Mouse (Mus musculus) c-Kit-negative CD71-positive TER-119-positive erythroid progenitor cells, embryonic 14.5 days (primary cell): Measurements from ENCODE around the gene Actg2.

ENCODE experiments used
- DNase-seq: peaks from one replicate; pipeline ENCODE4 v3.0.0-alpha.2; 2013; ENCODE audit warnings: low read depth, low spot score

Gene Actg2

DNA sequence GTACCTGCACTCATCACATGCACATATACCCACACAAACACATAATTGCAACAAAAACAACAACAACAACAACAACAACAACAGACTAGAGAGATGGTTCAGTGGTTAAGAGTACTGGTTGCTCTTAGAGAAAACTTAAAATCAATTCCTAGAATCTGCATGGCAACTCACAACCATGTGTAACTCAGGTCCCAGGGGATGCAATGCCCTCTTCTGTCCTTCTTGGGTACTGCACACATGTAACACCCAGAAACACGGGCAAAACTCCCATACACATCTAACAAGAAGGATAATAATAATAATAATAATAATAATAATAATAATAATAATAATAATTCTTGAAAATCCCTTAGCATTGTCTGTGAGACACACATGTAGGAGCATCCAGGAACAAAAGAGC lies 23.6 kb downstream of the Actg2 start:
- peak; percentile 47 for DNase-seq

DNA sequence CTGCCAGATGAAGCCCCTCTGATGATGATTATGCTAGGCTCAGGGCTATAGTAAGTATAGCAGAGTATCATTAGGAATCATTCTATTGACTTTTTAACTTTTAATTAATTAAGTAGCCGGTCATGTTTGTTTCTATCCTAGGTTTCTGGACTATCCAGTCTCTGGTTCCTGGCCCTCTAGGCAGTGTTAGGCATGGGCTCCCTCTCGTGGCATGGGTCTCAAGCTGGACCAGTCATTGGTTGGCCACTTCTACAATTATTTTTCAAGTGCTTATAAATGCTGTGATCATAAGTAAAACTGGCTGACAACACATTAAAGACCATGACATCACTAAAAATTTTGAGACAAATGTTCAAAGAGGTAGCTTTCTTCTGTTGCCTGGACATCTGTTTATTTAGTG lies 25.9 kb downstream of the Actg2 start:
- DNase-seq: no peak

DNA sequence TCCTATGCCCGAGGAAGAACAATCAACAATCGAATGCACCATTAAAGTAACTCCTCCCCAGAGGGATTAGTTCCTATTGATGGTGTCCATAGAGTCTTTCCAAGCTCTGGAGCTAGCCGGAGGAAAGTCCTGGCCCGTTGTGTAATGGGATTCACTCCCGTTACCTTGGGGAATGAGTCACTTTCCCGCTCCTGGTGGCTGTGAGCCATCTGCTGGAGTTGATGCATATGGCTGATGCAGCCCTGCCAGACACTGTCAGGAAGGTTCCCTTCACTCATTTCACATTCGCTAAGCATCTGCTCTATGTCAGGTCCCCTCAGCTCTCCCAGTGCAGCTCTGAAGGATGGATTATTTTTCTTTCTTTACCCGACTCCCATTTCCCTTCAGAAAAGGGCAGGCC lies 26.6 kb downstream of the Actg2 start:
- DNase-seq: no peak

DNA sequence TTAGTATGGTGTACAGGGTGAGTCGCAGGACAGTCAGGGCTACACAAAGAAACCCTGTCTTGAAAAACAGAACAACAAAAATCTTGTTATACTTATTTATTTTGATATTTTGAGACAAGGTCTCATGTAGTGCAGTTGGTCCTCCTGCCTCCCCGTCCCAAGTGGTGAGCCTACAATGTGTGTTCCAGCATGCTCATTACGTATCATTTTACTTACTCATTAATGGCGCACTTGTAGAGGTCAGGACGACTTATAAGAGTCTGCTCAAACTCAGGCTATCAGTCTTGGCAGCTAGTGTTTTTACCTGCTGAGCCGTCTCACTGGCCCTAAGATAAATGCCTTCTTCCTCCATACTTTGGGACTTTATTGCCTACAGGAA lies 28.9 kb downstream of the Actg2 start:
- DNase-seq: no peak

DNA sequence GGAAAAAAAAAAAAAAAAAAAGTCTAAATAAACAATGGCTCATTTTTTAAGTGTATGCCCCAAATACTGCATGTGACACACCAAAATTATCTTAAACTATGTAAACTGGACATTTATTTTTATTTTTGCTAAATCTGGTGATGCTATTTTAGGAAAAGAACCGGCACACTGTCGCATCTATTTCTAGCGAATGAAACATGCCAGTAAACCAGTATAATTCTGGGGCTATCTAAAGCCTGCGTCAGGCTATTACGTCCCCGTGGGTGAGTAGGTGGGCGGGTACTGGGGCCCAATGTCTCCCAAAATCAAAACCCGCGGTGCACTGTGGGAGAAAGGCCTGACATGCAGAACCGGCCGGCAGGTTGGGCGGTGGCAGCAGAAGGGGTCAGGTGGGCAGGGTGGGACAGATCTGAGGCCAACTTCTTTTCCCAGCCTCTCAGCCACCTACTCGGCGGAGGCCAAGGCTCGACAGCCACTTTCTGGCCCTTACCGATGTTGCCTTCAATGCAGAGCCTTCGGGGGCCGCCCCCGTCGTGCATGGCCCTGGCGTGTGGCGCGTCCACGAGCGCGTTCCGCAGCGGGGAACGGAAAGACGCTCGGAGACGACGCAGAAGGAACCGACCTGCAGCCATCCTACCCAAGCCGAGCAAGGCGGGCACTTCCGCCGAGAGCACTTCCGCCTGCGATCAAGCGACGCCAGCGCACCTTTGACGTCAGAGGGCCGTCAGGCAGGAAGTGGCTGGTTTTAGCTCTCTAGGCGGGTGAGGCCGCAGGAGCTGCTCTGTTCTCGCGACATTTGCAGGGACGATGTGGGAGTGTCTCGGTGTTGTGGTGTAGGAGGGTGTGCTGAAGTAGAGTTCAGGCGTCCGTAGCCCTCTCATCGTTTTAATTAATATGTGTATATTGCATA lies 29.6 kb downstream of the Actg2 start, which contains the start of gene Dguok:
TSS of gene Dguok (minus strand) at position 712 of the 910 bp plus-strand sequence.
- peak; percentile 95 for DNase-seq

DNA sequence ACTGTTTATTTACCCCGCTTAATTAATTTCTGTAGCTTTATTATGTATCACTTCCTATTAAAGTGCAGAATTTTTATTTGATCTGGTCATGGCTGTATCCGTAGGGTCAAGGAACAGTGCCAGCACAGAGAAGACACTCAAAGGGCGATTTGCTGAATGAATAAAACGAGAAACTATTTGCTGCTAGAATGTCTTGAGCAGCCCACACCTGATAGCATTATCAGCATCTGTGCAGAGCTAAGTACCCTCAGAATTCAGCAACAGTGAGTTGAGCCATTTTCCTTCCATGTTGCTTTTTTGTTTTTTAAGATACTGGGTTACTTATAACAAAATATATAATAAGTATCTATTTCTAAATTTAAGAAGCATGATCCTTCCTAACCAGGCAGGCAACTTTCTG lies 30.5 kb downstream of the Actg2 start:
- no peak for DNase-seq

DNA sequence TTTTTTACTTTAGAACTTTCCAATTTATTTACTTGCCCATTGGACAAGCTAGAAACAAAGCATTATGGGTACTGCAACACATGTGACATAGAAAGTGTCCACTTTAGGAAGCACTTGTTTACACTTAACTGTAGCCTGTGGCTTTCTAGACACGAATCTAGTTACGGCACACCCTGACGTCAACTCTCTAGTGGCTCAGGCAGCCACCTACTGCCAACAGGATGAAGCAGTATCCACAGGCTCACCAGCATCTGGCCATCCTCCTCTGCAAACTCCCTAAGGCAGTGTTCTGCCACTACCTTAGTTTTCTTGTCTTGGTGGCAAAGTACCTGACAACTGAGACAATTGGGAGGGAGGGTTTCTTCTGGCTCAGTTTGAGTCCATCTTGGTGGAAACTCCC lies 32.7 kb downstream of the Actg2 start:
- DNase-seq: no peak

DNA sequence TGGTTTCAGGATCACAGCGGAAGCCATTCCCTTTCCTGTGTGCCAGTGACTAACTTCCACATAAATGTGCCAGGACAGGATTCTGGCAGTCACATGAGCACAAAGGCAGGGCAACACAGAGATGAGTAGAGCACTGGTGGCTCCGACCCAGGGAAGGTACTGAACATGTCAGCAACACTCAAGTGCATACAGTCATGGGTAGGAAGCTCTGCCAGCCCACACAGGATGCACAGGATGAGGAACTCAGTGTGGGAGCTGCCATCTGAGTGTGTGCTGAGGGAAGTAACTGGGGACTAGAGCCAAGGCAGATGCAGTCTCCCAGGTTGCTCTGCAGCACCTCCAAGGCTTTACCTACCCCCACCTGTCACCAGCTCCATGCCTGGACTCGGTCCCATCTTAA lies 33.4 kb downstream of the Actg2 start:
- DNase-seq: no peak

DNA sequence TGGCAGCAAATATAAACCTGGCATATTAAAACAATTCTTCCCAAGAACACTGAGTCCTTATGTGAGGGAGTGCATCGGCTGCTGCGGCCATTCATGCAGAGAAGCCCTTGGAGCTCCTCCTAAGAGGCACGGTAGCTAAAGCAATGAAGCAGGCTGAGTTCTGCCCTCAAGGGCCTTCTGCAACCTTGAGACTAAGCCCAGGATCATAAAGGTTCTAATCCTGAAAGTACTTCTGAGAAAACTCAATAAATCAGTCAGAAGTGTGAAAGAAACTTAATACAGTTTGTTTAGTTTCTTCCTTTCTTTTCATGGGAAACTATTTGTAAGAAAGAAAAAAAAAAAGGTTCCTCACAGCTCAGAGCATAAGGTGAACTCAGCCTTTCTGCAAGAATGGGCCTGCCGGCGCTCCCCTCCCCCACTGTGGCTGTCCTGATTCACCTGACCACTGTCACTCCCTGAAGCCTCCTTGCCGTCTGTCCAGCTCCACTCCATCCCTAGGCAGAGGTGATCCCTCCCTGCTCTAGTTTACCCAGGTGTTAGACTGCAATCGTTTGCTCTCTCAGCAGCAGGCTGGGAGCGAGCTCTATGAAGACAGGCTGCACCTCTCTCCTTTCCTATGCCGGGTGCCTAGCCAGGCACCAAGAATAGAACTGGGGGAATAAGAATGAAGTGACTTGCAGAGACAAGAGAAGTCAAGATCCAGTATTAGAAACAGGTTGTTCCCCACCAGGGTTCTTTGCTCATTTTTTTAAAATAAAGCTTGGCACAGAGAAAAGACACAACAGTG lies 34.3 kb downstream of the Actg2 start:
- no peak for DNase-seq

DNA sequence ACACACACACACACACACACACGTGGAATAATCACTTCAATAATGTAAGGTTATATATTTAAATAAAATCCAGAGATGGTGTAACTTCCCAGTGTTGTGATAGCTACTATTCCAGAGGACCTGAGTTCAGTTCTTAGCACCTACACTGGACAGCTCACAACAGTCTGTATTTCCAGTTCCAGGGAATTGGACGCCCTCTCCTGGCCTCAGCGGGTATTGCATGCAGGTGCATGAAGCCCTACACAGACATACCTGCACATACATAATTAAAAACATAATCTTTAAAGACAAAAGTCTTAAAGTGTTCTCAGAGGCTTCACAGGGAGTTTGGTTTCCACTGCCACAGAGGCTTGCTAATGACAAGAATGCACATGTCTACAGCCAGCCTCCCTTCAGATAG lies 35.6 kb downstream of the Actg2 start:
- DNase-seq: no peak

DNA sequence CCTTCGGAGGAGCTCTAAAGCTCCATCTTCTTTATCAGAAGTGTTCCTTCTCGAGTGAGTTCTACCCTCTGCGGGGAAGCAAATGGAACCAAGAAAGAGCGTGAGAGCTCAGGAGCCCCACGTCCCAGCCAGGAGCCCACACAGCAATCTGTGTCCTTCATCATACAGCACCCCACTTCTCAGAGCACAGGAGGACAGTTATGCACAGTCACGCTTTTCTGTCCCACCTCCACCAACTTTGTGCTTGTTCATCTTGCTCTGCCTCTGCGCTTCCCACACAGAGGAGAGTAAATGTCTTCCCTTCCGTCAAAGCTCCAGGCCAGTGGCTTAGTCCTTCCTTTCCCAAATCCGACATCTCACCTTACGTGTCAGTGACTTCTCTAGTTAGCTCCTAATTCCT lies 37.0 kb downstream of the Actg2 start:
- DNase-seq: no peak

DNA sequence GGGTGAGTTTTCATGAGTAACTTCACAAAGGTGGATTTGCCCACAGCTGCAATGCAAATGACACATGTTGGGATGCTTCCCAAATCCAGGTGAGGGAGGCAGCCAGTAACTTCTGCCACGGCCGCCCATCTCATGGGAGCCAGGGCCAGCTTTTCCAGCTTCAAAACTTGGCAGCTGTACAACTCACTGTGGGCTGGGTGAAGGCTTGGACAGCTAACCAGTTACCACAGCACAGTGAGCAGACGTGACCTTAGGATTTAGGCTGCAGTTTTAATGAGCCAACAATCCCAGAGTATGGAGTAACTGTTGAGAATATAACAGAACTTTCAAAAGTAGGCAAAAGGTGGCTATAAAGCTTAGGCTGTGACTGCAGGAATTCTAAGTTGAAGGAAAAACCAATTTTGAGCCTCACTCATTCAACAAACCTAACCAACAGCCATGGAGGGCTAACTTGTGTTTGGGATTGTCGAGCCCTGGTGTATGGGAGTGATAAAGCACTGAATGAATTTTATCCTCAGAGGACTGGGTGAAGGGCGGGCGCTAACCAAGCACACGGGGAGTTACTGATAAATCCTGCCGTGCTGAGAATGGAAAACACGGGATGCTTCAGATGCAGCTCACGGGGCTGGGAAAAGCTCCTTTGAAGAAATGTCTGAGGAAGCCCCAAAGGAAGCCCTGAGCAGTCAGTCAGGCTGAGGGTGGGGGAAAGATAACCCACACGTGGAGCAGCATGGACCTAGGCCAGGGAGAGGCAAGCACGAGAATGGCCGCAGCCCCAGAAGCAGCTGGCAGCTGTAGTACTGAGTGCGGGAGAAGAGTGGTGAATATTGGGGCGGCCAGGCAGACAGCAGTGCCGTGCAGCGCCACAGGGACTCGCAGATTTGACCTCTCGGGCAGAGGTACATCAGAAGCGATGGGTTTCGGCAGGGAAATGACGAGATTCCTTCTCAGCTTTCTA lies 39.0 kb downstream of the Actg2 start:
- no peak for DNase-seq

DNA sequence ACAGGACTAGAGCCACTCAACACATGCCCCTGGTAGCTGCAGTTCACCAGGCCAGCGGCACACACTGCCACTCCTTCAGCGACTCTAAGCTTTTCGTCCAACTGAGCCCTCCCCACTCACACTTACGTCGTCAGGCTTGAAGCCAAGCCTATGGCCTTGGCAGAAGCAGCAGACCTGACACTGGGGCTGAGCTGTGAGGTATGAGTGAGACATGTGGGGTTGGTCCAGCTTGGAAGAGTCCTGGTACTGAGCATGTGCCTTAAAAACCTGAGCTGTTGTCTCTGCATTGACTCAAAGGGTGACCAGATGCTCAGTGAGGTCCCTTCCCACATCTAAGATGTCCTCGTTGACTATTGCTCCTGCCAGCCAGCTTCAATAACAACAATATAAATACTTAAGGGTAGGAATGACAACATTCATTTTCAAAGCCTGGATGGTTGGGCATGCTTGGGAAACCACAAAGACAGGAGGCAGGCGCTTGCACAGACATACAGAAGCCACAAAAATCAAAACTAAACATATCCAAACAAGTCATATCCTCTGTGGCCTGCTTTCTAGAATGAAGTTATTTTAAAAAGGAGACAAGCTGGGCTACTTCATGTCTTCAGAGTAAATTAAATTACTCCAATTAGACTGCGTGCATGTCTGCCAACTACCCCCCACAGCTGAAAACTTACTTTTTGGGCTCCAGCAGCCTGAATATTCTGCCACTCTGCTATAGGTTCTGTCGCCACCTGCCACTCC lies 39.9 kb downstream of the Actg2 start:
- DNase-seq: no peak

DNA sequence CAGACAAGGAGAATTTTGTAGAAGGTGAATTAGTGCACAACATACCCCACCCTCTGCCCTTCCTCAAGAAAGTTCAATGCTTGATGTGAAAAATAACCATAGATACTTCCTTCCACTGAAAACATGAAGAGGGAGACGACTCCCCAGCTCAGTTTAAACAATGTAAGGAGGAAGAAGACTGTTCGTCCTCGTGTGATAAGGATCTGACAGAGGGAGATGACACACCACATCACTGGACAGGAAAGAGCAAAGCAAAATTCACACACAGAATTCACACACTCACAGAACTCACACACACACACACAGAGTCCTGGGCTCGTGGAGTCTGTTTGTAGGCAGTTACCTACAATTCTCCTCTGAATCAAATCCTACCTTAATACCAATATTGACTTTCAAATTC lies 45.4 kb downstream of the Actg2 start:
- DNase-seq: no peak

DNA sequence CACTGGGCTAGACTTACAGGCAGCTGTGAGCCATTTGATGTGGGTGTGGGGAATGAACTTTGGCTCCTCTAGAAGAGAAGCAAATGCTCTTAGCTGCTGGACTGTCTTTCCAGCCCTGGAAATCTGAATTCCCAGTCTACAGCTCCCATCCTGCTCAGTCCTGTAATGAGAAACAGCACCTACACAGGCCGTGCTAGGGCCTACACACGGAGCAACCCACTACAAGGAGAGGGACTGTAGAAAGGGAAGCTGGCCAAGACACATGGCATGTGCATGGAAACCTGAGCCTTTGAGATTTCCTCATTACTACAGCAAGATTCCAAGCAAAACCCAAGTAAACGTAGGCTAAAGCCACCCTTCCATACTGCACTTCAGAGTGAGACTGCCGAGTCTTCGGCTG lies 47.9 kb downstream of the Actg2 start:
- no peak for DNase-seq

DNA sequence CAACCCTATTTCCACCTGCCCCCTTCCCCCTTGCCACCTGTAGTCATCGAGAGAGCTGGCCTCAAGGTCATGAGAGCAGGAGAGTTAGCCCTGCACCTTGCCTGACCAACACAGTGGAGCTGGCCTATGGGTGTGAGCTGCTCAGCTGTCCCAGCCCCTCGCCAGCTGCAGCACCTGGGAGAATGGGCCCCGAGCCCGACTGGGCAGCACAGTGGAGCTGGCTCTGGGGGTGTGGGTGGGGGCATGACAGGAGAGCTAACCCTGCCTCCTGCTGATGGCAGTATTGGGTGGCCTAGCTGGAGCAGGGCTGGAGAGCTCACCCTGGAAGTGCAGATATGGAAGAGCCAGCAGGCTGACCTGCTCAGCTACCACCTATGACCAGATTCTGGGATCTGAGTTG lies 48.8 kb downstream of the Actg2 start:
- DNase-seq: no peak

DNA sequence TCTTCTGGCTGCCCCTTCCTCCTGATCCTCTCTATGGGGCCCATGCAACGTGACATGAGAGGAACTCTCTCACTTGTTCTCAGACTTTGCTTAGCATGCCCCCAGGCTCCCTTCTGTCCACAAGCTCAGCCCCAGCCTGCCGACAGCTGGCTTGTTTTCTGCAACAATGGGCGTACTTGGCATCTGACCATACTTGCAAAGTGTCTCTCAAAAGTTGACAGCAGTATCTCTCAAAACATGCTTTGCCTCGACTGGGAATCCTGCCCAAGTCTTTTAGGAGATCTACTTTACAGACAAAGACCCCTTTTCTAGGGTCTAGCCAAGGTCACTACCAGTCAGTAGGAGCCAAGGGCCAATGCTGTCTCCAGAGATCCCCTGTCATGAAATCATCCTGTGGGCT lies 50.2 kb downstream of the Actg2 start:
- DNase-seq: no peak

DNA sequence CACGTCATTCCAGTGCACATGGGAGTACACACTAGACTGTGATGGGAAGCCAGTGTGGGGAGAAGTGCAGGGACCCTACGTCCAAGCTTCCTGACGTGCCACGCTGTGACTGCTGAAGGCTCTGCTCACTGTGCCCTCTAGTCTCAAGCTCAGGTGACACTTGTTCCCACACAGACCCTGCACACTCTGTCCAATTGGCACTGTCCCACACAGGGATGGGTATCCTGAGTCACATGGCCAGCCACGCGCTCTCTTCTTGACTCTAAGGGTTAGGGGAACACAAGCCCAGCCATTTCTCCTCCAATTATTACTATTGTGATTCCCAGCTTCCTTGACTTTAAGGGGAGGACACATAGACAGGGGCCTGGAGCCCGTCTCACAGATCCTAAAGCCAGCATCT lies 52.3 kb downstream of the Actg2 start:
- DNase-seq: no peak

DNA sequence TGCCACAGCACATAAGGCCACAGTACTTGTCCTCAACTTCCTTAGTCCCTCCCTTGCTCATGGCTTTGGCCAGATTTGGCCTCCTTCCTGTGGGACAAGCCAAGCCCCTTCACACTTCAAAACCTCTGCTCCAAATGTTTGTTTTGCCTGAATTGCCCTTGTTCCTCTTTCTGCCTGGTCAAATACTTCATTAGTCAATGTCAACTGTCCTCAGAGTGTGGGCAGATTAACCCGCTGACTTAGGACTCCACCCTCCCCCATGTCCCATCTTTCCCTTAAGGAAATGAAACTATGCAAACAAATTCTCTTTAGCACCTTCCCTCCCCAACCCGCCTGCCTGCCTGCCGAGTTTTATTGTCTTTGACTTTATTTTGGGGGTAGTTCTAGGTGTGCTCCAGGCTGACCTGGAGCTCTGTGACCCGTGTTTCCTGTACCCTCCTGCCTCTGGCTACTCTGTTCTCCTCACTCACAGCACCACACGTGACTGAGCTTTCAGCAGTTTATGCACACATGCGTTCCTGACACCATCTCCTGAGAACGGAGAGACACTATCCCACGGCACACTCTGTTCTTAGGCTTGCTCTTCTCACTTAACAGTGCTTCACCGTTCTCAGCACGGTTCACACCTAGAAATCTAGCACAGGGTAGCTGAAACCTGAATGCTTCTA lies 53.5 kb downstream of the Actg2 start:
- no peak for DNase-seq

DNA sequence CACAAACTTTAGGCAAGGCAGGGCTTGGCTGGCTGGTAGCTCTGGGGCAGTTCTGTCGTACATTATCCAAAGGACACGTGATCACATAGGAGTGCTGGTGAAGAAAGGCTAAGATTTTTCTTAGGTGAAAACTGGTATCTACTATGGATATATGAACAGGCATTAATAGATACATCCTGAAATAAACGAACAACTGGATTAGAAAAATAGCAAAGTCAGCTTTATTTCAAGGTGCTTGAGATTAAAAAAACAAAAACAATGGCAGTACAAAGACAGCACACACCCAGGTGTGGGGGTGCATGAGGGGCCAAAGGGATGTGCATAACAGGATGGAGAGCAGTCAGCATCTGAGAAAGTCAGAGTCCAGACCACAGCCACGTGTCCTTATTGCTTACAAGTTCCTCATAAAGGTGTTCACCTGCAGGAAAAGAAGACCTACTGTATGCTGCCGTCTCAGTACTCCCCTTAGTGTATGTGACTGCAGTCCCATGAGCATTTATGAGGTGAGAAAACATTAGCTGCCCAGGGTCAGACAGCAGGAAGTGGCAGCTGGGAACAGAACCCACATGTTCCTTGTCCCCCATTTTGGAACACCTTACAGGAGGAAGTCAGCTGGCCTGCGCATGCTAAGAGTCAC lies 55.9 kb downstream of the Actg2 start:
- no peak for DNase-seq
